Mouse (Mus musculus) thymus, adult 18-20 months (tissue): ENCODE results near the gene Wnt3a.

Experiments
- DNase-seq, 2 experiments: peaks; one replicate each; pipeline ENCODE4 v3.0.0; 2022; ENCODE audit warnings: mixed read lengths in 2 of 2

Gene Wnt3a

DNA sequence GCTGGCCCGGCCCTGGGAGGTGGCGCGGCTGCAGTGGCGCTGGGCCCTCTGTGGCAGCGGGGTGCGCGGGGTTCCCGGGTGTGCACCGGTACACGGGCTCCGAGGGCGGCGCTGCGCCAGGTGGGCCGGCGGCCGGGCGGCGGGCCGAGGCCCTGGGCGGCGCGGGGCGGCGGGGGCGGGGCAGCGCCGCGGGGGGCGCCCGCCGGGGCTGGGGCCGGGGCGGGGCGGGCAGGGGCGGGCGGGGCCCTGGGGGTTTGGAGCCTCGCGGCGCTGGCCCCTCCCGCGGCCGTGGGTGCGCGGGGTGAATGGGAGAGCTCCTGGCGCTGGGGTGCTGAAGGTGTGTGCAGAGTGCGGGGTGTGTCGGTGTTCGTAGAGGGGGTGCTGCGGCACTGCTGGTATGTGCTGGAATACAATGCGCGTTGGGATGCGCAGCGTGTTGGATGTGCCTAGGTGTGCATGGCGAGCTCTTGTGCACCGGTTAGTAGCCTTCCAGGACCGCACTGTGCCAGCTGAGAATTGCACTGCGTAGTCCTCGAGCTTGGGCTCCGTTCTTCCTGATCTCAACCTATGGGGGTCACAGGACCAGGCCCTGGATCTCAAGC lies at the start of gene Wnt3a:
Gene Wnt3a, minus strand, starts transcription at position 51 of the 602 bp plus-strand sequence.
- DNase-seq: no peak

DNA sequence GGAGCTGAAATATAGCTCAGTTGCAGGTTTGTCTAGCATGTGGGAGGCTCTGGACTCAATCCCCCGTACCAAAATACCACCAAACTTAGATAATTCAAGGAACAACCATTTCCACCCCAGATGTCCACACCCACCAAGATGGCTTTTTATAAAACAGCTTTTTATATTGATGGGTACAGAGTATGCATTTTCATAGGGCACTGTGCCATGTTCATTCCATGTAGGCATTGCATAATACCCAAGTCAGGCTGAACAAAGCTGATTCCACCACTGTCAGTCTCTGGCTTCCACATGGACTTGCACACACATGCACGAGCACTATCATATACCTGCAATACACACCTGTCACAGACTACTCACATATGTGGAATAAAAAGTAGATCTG lies 48.2 kb upstream of the Wnt3a start:
- no peak for DNase-seq

DNA sequence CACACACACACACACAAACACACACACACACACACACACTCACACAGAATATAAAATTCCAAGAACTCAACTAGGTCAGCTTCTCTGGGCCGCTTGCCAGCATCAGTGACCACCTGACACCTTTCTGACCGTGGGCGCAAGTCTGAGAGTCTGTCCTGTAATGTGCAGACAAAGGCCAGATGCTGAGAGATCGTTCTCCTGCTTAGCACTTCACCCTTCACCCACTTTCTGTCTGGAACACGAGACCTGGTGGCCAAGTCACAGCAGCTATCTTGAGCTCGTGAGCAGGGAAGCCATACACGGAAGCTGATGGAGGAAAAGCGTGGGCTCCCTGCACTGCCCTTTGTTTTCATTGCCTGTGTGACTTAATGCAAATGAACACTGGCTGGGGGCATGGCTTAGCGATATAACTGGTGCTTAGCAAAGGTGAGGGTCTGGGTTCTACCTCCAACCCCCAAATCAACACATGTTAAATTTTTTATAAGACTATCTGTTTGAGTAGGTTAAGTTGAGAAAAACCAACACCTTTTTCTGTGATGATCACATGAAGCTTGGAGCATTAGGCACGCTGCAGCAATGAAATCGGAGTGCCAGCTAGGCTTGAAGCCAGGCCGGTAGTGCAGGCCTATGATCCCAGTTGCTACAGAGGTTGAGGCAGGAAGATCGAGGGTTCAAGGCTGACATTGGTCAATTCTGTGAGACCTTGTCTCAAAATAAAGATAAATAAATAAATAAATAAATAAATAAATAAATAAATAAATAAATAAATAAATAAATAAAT lies 47.6 kb upstream of the Wnt3a start:
- DNase-seq: no peak

DNA sequence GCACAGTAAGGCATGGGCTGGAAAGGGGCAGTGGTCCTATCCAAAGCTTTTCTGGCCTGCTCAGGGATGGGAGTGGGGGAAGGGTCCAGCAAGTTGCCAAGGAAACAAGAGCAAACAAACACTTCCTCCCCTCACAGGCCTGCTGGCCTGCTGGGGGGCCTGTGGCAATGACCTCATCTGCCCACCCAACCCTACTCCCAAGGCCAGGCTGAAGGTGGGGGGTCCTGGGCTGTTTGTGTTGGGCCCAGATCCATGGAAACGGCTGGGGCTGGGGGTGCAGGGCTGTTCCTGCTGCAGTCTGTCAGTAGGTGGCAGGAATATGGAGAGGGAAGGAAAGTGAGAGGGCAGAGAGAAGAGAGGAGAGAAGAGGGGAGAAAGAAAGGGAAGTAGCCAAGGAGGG lies 45.8 kb upstream of the Wnt3a start:
- no peak for DNase-seq

DNA sequence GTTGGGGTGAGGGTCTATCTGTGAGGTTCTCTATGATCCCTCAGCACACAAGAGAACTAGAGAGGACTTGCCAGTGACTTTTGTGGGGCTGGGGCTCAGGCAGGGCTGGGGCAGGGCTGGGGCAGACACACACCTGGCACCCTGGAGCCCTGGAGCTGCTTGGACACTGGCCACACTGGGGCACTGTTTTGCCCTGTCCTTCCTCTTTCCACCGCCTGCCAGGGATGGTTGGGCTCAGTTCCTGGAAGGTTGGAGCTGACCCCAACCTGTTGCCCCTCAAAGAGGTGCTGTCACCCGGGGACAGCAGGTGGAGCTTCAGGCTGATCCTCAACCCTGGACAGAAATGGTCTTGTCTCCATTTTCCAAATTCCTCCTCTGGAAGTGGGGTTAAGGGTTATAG lies 45.4 kb upstream of the Wnt3a start:
- no peak for DNase-seq

DNA sequence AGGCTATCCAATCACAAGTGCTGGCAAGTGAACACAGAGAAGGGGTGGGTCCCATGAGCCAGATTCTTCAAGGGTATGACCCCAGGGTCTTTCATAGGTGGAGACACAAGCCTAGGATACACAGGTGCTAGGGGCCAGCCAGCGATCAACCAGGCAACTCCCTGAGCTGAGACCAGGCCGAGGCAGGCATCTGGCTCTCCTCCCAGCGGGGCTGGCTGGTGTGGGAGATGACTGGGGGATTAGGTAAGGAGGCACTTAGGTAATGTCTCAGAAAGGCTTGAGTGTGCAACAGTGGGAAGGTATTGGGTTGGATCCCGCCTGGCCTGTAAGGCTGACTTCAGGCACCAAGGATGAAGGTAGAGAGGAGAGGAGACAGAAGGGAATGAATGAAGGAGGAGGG lies 44.6 kb upstream of the Wnt3a start:
- no peak for DNase-seq

DNA sequence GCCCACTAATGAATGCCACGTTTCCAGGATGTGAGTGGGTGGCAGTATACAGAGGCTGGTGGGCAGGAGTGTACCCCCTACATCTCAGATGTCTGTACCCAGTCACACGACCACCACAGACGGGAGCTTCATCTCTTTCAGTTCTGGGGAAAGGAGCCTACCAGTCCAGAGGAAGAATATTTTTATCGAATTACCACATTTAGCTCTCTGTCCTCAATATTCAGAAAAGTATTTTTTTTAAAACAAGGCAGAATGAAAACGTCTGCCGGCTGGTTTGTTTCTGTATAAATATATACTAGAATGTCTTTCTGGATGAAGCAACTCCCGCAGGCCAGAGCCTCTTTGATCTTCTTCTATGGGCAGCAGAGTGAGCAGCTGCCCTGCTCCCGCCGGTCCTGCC lies 42.4 kb upstream of the Wnt3a start:
- no peak for DNase-seq

DNA sequence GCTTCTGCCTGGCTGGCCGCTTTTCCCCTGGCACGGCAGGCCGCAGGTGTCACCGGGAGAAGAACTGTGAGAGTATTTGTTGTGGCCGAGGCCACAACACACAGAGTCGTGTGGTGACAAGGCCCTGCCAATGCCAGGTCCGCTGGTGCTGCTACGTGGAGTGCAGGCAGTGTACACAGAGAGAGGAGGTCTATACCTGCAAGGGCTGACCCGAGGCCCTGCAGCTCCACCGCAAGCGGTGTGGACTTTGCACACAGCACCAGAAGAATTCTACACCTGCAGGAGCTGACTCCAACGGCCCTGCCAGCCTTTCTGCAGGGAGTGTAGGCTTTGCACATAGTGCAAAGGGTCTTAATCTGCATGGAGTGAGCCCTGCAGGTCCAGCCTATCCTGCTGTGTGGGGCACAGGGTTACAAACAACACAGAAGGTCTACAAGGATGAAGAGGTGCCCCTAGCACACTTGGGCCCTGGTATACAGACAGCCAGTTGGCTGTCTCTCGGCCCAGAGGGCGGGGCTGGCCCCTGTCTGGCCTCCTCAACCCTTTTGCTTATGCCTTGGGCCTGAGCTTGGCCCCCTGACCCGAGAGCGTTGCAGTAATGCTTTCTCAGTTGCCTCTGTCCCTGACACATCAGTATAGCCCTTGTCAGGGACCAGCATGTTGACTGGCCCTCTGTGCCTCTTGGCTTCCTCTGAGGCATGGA lies 40.8 kb upstream of the Wnt3a start:
- no peak for DNase-seq

DNA sequence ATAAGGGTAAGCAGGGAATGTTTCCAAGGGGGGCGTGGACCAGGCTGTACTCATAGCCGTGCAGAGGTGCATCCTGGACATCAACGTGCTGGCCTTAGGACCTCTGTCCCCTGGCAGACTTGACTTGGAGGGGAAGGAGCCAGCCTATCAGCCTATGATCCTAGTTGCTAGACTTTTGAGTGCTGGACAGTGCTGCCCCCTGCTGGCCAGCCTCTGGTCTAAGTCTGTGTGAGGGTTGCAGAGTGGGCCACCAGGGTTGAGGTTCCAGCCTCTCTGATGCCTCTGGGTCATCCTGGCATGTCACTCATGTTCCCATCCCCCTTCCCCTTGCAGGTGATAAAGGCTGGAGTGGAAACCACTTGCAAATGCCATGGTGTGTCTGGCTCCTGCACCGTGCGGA lies 40.0 kb upstream of the Wnt3a start:
- peak in 1 of 2 experiments; percentile 12 for DNase-seq

DNA sequence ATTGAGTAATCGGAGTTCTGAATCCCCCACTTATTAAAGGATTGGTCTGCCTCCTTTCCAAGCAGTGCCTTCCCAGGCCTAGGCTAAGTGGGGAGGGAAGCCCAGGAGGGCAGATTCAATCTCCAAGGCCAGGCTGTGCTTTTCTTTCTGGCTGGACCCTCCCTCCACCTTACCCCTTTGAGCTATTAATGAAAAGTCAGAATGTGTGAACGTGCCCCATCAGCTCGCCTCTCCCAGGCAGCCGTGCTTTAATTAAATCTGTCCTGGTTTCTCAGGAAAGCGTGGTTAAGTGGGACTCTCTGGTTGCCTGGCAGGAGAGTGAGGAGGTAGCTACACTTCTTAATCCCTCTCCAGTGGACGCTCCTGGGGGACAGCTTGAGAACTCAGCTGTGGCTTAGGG lies 39.1 kb upstream of the Wnt3a start:
- no peak for DNase-seq

DNA sequence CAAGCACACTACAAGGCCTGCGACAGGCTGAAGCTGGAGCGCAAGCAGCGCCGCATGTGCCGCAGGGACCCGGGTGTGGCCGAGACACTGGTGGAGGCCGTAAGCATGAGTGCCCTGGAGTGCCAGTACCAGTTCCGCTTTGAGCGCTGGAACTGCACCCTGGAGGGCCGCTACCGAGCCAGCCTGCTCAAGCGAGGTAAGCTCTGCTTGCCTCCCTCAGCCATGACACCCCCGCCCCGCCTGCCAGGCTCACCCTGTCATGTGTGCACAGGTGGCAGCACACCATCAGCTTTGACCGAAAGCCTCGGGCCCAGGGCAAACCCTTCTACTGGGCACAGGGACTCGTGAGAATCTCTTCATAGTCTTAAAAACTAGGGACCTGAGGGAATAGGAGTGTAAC lies 37.1 kb upstream of the Wnt3a start:
- DNase-seq: no peak

DNA sequence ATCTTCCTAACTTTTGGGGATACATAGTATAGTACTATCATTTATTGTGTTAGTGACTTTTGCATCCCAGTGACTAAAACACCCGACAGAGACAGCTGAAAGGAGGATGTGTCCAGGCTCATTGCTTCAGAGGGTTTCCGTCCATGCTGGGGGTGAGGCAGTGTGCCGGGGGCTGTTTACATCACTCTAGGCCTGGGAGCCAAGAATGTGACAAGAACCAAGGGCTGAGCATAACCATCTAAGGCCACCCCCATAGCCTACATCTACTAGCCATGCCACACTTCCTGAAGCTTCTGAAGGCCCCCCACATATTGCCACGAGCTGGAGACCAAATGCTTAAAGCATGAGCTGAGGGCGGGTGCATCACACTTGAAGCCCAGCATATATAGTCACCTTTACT lies 34.2 kb upstream of the Wnt3a start:
- DNase-seq: no peak

DNA sequence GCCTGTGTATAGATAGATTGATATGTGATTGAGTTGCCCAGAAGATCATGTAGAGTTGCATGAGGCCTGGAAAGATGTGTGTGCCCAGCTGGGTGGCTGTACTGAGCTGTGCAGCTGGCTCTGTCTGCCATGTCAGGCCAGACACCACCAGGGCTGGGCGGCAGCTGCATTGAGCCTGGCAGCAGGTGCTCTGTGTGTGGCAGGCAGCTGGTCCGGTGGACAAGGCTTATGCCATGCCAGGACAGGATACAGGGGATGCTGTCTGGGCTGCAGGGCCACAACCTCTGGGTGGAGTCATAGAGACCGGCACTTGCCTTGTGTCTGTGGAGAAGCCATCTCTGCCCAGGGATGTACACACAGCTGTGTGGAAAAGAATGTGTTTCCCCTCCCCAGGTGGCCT lies 32.4 kb upstream of the Wnt3a start:
- DNase-seq: no peak

DNA sequence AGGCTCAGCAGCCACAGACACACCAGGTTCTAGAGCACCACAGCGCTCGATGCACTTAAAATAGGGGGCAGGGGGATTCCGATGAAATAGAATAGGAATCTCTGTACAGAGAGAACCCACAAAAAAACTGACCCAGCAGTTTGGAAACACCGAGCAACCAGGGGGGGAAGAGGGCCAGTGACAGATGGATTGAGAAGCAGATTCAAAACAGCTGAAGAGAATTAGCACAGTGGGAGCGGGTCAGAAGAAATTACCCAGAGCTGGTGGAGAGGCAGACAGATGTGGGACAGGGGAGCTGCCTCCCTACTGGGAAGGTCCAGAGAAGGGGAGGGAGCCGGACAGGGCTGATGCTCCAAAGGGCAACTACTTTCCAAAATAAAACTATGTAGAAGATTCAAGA lies 26.0 kb upstream of the Wnt3a start:
- DNase-seq: no peak

DNA sequence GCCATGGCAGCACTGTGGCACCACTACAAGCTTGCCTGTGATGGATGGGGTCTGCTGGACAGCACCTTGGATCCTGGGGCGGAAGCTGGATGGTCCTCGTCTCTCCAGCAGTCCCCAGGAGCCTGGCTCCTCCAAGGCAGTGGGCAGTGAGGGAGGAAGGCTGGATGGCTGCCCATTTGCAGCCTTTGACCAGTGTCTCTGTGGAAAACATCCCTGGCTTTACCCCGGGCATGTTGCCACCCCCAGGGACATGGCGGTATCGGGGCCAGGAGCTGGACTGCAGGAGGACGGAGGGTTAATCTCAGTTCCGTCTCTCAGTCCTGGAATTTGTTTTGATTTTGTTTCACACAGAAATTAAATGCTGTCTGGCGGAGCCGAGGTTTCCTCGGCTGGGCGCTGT lies 23.4 kb upstream of the Wnt3a start:
- no peak for DNase-seq

DNA sequence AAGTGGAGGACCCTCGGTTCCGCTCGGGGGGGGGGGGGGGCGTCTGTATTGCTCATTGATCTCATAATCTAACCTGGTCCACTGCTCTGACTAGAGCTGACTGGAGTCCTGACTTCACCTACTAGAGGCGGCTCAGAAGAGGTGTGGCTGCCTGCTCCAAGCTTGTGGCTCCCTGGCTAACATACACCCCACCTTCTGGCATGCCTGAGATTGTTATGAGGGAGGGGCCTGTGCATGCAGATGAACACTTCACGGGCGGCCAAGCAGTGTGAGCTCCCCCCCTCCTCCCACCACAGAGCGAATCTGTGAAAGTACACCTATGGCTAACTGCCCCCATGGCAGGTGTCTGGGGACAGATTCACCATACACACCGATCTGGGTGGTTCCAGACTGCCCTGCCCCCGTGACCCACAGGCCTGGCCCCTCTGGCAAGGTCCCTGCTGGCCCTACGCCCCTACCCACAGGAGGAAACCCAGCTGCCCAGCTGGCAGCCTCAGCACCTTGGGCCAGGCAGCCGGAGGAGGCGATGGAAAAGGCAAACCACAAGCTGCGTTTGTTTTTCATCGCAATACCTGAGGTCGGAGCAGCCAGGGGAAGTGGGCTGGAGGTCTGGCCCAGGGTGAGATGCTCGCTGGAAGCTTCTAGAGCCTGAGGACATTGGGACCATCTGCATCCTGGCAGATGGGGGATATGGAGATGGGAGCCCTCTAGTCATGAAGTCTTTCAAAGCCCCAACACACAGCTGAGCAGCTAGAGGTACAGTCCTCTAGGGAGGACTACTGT lies 22.7 kb upstream of the Wnt3a start:
- no peak for DNase-seq

DNA sequence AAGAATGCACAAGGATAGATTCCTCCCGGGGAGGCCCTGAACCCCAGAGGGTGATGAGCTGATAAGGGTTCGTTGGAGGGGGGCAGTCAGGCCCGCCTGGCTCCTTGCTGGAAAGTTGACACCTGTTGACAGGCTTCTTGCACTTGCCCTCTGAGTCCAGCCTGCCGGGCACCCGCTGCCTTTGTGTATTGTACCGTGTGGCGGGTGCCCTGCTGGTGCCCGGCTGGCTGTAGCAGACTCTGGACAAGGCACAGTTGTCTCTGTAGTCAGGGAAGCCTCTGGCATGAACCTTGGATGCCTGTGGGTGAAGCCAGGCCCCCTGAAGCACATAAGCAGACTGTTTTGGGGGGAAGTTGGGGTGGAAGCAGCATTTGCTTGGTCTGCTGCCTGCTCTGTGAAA lies 21.9 kb upstream of the Wnt3a start:
- DNase-seq: no peak

DNA sequence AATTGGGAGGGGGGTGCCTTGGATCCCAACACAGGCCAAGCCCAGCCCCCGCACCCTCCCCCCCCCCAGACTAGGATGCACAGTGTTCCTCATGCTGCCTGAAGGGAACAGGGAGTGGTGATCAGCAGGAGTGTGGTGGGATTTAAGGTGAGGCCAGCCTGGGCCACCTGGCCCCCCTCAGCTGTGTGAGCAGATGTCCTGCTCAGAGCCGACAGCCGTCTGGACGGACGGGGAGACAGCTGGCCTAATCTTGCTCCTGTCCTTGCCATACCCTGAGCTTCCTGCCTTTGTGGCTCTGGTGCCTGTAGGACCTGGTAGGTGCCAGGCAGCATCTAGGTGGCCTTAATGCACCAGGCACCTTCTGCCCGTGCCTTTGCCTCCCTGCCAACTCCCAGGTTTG lies 21.5 kb upstream of the Wnt3a start:
- DNase-seq: no peak

DNA sequence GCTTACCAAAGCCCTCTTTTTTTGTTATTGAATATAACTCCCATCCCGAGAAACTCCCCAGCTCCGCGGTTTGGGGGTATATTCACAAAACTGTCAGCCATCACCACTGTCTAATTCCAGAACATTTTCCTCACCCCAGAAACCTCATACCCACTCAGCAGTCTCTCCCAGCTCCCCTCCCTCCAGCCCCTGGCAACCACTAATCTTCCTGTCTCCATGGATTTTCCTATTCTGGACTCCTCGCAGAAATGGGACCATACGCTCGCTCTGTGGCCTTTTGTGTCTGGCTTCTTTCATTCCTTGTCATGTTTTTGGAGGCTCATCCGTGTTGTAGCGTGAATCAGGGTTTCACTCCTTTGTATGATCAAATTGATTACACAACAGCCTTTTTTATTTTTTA lies 19.4 kb upstream of the Wnt3a start:
- no peak for DNase-seq

DNA sequence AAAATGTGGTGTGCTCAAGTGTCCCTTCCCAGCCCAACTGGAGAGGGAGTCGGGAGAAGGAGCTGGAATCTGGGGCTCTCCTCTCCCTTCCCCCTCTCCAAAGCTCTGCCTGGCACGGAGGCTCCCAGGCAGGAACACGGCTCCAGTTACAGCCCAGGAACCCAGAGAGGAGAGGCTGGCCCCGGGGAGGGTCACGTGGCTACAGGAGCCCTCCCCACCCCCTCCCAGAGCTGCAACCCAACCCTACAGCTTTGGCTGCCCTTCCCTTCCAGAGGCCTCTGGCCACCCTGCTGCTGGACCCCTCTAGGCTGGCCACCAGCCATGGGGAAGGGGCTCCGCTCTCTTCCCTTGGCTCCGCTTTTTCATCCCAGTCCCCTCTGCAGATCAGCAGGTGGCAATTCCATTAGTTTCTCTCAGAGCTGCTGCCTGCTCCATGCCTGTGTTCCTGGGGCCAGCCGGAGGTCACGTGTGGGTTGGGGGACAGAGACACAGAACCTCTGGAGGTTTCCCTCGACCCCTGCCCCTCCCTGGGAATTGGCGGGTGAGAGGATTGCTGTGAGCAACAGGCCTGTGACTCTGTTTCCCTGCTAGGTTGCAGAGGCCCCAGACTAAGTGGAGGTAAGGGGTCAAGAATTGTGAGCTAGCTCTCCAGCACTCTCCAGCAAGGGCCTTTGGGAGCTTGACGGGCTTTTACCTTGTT lies 18.7 kb upstream of the Wnt3a start:
- DNase-seq: no peak

DNA sequence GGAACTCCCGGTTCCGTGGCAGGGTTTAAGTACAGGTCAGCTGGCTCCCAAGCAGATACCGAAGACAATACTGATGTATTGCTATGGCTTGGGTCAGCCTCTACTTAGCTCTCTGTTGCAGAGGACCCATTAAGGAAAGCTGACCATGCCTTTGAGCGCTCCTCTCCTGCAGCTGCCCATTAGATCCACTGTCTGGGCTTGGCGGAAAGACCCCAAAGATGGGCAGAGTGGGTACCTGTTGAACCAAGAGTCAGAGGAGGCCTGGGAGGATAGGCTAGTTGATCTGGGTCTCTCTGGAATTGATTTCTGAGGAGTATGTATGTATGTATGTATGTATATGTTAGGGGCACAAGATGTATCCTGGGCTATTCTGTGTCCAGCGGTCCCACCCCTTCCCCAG lies 18.1 kb upstream of the Wnt3a start:
- DNase-seq: no peak

DNA sequence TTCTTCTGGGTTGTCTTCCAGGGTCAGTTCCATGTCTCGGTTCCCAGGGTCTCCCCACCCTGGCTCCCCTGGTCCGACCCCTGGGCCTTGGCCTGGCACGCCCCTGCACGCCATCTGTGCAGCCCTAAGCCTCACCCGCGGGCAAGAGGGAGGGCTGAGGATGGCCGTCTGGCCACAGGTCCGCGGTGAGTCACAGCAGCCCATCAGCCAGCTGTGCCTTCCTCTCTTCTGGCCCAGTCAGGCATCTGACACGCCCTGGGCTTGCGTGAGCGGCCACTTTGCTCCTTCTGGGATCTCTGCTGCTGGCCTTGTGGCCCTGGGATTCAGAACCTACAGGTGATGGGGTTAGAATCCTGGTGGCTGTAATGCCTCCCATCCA lies 17.6 kb upstream of the Wnt3a start:
- no peak for DNase-seq
